Mouse (Mus musculus): ENCODE results near the gene 1700022I11Rik. TPM values are rescaled to one million over a fixed set of nuclear protein-coding genes. Genes with fewer than 3 reads are reported as not detected.

The 1700022I11Rik gene
- total RNA-seq, 2 experiments from 2014 or later: not detected

- peak; percentile 77 to 91 for DNase-seq (ENCODE audit: low spot score in 2 of 2)
Observed at GRCm38 (mm10) chr4:43031237-43031995, 62.0 kb downstream of the 1700022I11Rik start, which contains the start of gene Stoml2. Stoml2 (minus strand) TSS chr4:43031710.

DNA sequence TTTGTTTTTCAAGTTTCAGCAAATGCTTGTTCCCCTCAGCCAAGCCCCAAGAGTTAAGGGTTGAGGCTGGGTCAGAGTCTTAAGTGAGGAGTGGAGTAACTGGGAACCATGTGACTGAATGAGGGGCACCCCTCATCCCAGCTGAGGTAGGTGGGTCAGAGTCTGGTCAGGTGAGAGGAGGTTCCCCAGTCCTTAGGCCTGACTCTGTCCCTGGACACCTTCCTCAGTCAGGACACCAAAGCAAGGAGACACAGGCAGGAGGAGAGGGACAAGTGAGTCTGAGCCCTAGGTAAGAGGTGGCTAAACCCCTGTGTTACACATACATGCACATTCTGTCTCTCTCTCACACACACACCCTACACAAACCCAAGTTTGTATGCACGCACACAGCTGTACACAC, 63.1 kb downstream of the 1700022I11Rik start:
- no peak for DNase-seq (ENCODE audit: low spot score in 2 of 2)

Other genes with a start within 250 kb of the 1700022I11Rik start
- gene 4930578G10Rik, start 234.1 kb upstream of the 1700022I11Rik start, total RNA-seq (2021): not detected
- gene Ccl19, start 213.0 kb upstream of the 1700022I11Rik start, total RNA-seq (2021): under 1 TPM in 1 of 2 experiments, not detected in 1; 0.74 TPM
- gene Ccl21a, start 195.6 kb upstream of the 1700022I11Rik start, total RNA-seq (2021): 10 to 100 TPM in 1 of 2 experiments, 1 to 10 TPM in 1; 8.6 to 15.0 TPM
- under 1 TPM in 1 of 2 experiments, not detected in 1; 0.07 TPM for gene Fam205a1, start 115.7 kb upstream of the 1700022I11Rik start, total RNA-seq (2021)
- gene Gm12394, start 112.8 kb upstream of the 1700022I11Rik start, total RNA-seq (2021): under 1 TPM in 1 of 2 experiments, not detected in 1; 0.10 TPM
- not detected for gene Fam205c, start 95.4 kb upstream of the 1700022I11Rik start, total RNA-seq (2021)
- 1 to 10 TPM; 1.1 to 1.5 TPM for gene Phf24, start 52.9 kb upstream of the 1700022I11Rik start, total RNA-seq (2021)
- gene Dnajb5, start 19.8 kb upstream of the 1700022I11Rik start, total RNA-seq (2021): 10 to 100 TPM; 60.1 to 79.0 TPM
- gene Vcp, start 30.9 kb downstream of the 1700022I11Rik start, total RNA-seq (2021): 100 to 1,000 TPM; 292 to 313 TPM
- 1 to 10 TPM; 5.5 to 8.7 TPM for gene Fancg, start 40.9 kb downstream of the 1700022I11Rik start, total RNA-seq (2021)
- gene Pigo, start 56.2 kb downstream of the 1700022I11Rik start, total RNA-seq (2021): 10 to 100 TPM; 10.7 to 10.8 TPM
- 100 to 1,000 TPM in 1 of 2 experiments, 10 to 100 TPM in 1; 94.7 to 103 TPM for gene Stoml2, start 62.1 kb downstream of the 1700022I11Rik start, total RNA-seq (2021)
- 10 to 100 TPM; 20.6 to 25.1 TPM for gene Fam214b, start 76.6 kb downstream of the 1700022I11Rik start, total RNA-seq (2021)
- 1 to 10 TPM; 5.9 to 7.2 TPM for gene Unc13b, start 89.3 kb downstream of the 1700022I11Rik start, total RNA-seq (2021)

All from gastrocnemius, postnatal 4 days (tissue).